Mouse (Mus musculus): ENCODE data around the gene Eif5. TPM values are rescaled to one million over a fixed set of nuclear protein-coding genes. Genes with fewer than 3 reads are reported as not detected.
A peak's percentile ranks its signal among the peaks of the same experiment; 100 is the strongest.
"Not testable (repeated sequence)": the region's sequence is repeated elsewhere in the genome, so short reads cannot be mapped to it uniquely, and the experiment has no call there.

The Eif5 gene
- polyA plus RNA-seq, 1 experiment from 2014 or later = 404 TPM

- H3K4me3 ChIP-seq = no peak overlapping the region
- H3K4me2 ChIP-seq = no peak overlapping the region
- no peak overlapping the region for H3K9ac ChIP-seq
- no peaks in the 10 kb centered on the region for H3K9me3 ChIP-seq (replicated peaks)
- H3K27me3 ChIP-seq = no peaks in the 10 kb centered on the region
- peaks cover 37% of the 10 kb centered on the region for H3K36me3 ChIP-seq
- no peak for ATAC-seq (replicated peaks; ENCODE audit: insufficient number of reproducible peaks, insufficient read depth, low FRiP score, low read depth)
- 71% methylated on average over 2 of the region's 2 CpGs for WGBS
- H3K27ac ChIP-seq = no peak overlapping the region
- H3K4me1 ChIP-seq (replicated peaks) = no peaks in the 10 kb centered on the region
These were observed 10.9 kb downstream of the Eif5 start for GRCm38 (mm10) chr12:111548555-111549289.

GRCm38 (mm10) chr12:111550679-111551078 lies 12.9 kb downstream of the Eif5 start:
- Histone ChIP-seq H3K9me3 (replicated peaks) (no peaks in the 10 kb centered on the region), H3K36me3 (peaks cover 22% of the 10 kb centered on the region), H3K4me1 (replicated peaks) (no peaks in the 10 kb centered on the region), H3K9ac (no peak overlapping the region), H3K4me2 (no peak overlapping the region), H3K4me3 (no peak overlapping the region), H3K27me3 (no peaks in the 10 kb centered on the region), H3K27ac (no peak overlapping the region)
- no peak for ATAC-seq (replicated peaks; ENCODE audit: insufficient number of reproducible peaks, insufficient read depth, low FRiP score, low read depth)
- WGBS = 55% methylated on average over 1 of the region's 1 CpGs

- no peaks in the 10 kb centered on the region for H3K27me3 ChIP-seq
- no peak overlapping the region for H3K4me3 ChIP-seq
- no peaks in the 10 kb centered on the region for H3K9me3 ChIP-seq (replicated peaks)
- no peak overlapping the region for H3K4me2 ChIP-seq
- no peak for ATAC-seq (replicated peaks; ENCODE audit: insufficient number of reproducible peaks, insufficient read depth, low FRiP score, low read depth)
- 68% methylated on average over 8 of the region's 8 CpGs for WGBS
- peaks cover 7% of the 10 kb centered on the region for H3K36me3 ChIP-seq
- no peak overlapping the region for H3K9ac ChIP-seq
- H3K4me1 ChIP-seq (replicated peaks) = no peaks in the 10 kb centered on the region
- H3K27ac ChIP-seq = no peak overlapping the region
These were observed 14.5 kb downstream of the Eif5 start for GRCm38 (mm10) chr12:111552342-111552741.

- no peak for ATAC-seq (replicated peaks; ENCODE audit: insufficient number of reproducible peaks, insufficient read depth, low FRiP score, low read depth)
- H3K4me1 ChIP-seq (replicated peaks) = 0 out of 2 replicates have a peak, but pooled peaks cover 3% of the 10 kb centered on the region
- no peak overlapping the region for H3K27ac ChIP-seq
- 63% methylated on average over 4 of the region's 4 CpGs for WGBS
- no peaks in the 10 kb centered on the region for H3K9me3 ChIP-seq (replicated peaks)
- H3K9ac ChIP-seq = no peak overlapping the region
- H3K36me3 ChIP-seq = no peaks in the 10 kb centered on the region
- no peak overlapping the region for H3K4me3 ChIP-seq
- no peaks in the 10 kb centered on the region for H3K27me3 ChIP-seq
- H3K4me2 ChIP-seq = no peak overlapping the region
These were observed 17.5 kb downstream of the Eif5 start for GRCm38 (mm10) chr12:111555357-111555756.

- not testable (repeated sequence) for H3K4me3 ChIP-seq; H3K4me2 ChIP-seq; H3K36me3 ChIP-seq; H3K27me3 ChIP-seq; H3K9ac ChIP-seq; H3K4me1 ChIP-seq (replicated peaks); H3K9me3 ChIP-seq (replicated peaks); ATAC-seq (replicated peaks; ENCODE audit: insufficient number of reproducible peaks, insufficient read depth, low FRiP score, low read depth); H3K27ac ChIP-seq
- WGBS = 80% methylated on average over 5 of the region's 5 CpGs
These were observed 18.1 kb downstream of the Eif5 start for GRCm38 (mm10) chr12:111555893-111556292.

GRCm38 (mm10) chr12:111557538-111557937 lies 19.7 kb downstream of the Eif5 start:
- ATAC-seq (replicated peaks; ENCODE audit: insufficient number of reproducible peaks, insufficient read depth, low FRiP score, low read depth) = no peak
- no peak overlapping the region for H3K27ac ChIP-seq
- H3K9me3 ChIP-seq (replicated peaks) = no peaks in the 10 kb centered on the region
- H3K4me2 ChIP-seq = no peak overlapping the region
- H3K4me1 ChIP-seq (replicated peaks) = peaks cover 12% of the 10 kb centered on the region
- H3K36me3 ChIP-seq = no peaks in the 10 kb centered on the region
- no peak overlapping the region for H3K4me3 ChIP-seq
- H3K9ac ChIP-seq = no peak overlapping the region
- WGBS = 61% methylated on average over 6 of the region's 6 CpGs
- no peaks in the 10 kb centered on the region for H3K27me3 ChIP-seq

GRCm38 (mm10) chr12:111558655-111559054 lies 20.8 kb downstream of the Eif5 start:
- H3K9ac ChIP-seq = no peak overlapping the region
- no peaks in the 10 kb centered on the region for H3K9me3 ChIP-seq (replicated peaks)
- H3K4me2 ChIP-seq = no peak overlapping the region
- H3K4me1 ChIP-seq (replicated peaks) = peaks cover 19% of the 10 kb centered on the region
- WGBS = 40% methylated on average over 2 of the region's 2 CpGs
- no peaks in the 10 kb centered on the region for H3K36me3 ChIP-seq
- no peak overlapping the region for H3K27ac ChIP-seq
- no peaks in the 10 kb centered on the region for H3K27me3 ChIP-seq
- ATAC-seq (replicated peaks; ENCODE audit: insufficient number of reproducible peaks, insufficient read depth, low FRiP score, low read depth) = no peak
- no peak overlapping the region for H3K4me3 ChIP-seq

- peak overlapping the region; percentile 20; the same call in 1 of the 2 replicates for H3K4me3 ChIP-seq
- no peaks in the 10 kb centered on the region for H3K9me3 ChIP-seq (replicated peaks)
- H3K27ac ChIP-seq = no peak overlapping the region
- no peaks in the 10 kb centered on the region for H3K36me3 ChIP-seq
- H3K4me2 ChIP-seq = peak overlapping the region; percentile 24
- WGBS = 35% methylated on average over 18 of the region's 18 CpGs
- no peaks in the 10 kb centered on the region for H3K27me3 ChIP-seq
- no peak for ATAC-seq (replicated peaks; ENCODE audit: insufficient number of reproducible peaks, insufficient read depth, low FRiP score, low read depth)
- peaks cover 19% of the 10 kb centered on the region for H3K4me1 ChIP-seq (replicated peaks)
- no peak overlapping the region for H3K9ac ChIP-seq
These were observed 21.9 kb downstream of the Eif5 start for GRCm38 (mm10) chr12:111559647-111560258.

GRCm38 (mm10) chr12:111560286-111560685 lies 22.5 kb downstream of the Eif5 start:
- H3K9ac ChIP-seq = no peak overlapping the region
- no peak overlapping the region for H3K4me3 ChIP-seq
- no peaks in the 10 kb centered on the region for H3K27me3 ChIP-seq
- H3K4me1 ChIP-seq (replicated peaks) = peaks cover 19% of the 10 kb centered on the region
- WGBS = 64% methylated on average over 5 of the region's 5 CpGs
- H3K27ac ChIP-seq = no peak overlapping the region
- no peak overlapping the region; the same call in 1 of the 2 replicates for H3K4me2 ChIP-seq
- ATAC-seq (replicated peaks; ENCODE audit: insufficient number of reproducible peaks, insufficient read depth, low FRiP score, low read depth) = no peak
- no peaks in the 10 kb centered on the region for H3K9me3 ChIP-seq (replicated peaks)
- H3K36me3 ChIP-seq = no peaks in the 10 kb centered on the region

- peak overlapping the region; percentile 22; the same call in 1 of the 2 replicates for H3K4me2 ChIP-seq
- peak; percentile 48; the same call in 1 of the 2 replicates for ATAC-seq (replicated peaks; ENCODE audit: insufficient number of reproducible peaks, insufficient read depth, low FRiP score, low read depth)
These were observed 24.5 kb downstream of the Eif5 start for GRCm38 (mm10) chr12:111562276-111562814.

GRCm38 (mm10) chr12:111563076-111563629 lies 25.3 kb downstream of the Eif5 start:
- no peaks in the 10 kb centered on the region for H3K9me3 ChIP-seq (replicated peaks)
- peak overlapping the region; percentile 74 for H3K27ac ChIP-seq

More at GRCm38 (mm10) chr12:111562276-111562814, 24.5 kb downstream of the Eif5 start:
- no peaks in the 10 kb centered on the region for H3K36me3 ChIP-seq
- peaks cover 19% of the 10 kb centered on the region for H3K4me1 ChIP-seq (replicated peaks)
- H3K9me3 ChIP-seq (replicated peaks) = no peaks in the 10 kb centered on the region
- WGBS = 22% methylated on average over 4 of the region's 4 CpGs
- H3K9ac ChIP-seq = no peak overlapping the region
- H3K27me3 ChIP-seq = no peaks in the 10 kb centered on the region
- H3K4me3 ChIP-seq = no peak overlapping the region
- H3K27ac ChIP-seq = peak overlapping the region; percentile 74

More at GRCm38 (mm10) chr12:111563076-111563629, 25.3 kb downstream of the Eif5 start:
- Histone ChIP-seq H3K4me1 (replicated peaks) (peaks cover 19% of the 10 kb centered on the region), H3K9ac (no peak overlapping the region), H3K4me2 (no peak overlapping the region), H3K4me3 (no peak overlapping the region), H3K36me3 (no peaks in the 10 kb centered on the region), H3K27me3 (no peaks in the 10 kb centered on the region)
- no peak for ATAC-seq (replicated peaks; ENCODE audit: insufficient number of reproducible peaks, insufficient read depth, low FRiP score, low read depth)
- WGBS = 42% methylated on average over 5 of the region's 5 CpGs

Data from heart, embryonic 15.5 days (tissue).